Mouse (Mus musculus): Measurements from ENCODE around the gene Svop. TPM values are rescaled to one million over a fixed set of nuclear protein-coding genes. Genes with fewer than 3 reads are reported as not detected.

The Svop gene
- polyA plus RNA-seq, 1 experiment: 0.13 TPM

- peaks cover 48% of the 10 kb centered on the region for H3K27me3 ChIP-seq (replicated peaks)
- peaks cover 28% of the 10 kb centered on the region for H3K4me1 ChIP-seq
- H3K36me3 ChIP-seq (replicated peaks; ENCODE audit: low read length): no peaks in the 10 kb centered on the region
- peaks cover 13% of the 10 kb centered on the region for H3K9me3 ChIP-seq
- no peak for TF ChIP-seq GATA1 (IDR thresholded peaks at IDR 0.05; ENCODE audit: borderline replicate concordance, low read length)
- TF ChIP-seq FLI1 (IDR thresholded peaks at IDR 0.05; ENCODE audit: low read length): no peak
- no peak overlapping the region for H3K4me3 ChIP-seq (replicated peaks)
These were observed 42.5 kb downstream of the Svop start for GRCm38 (mm10) chr5:114048731-114049308.

- TF ChIP-seq GATA1 (IDR thresholded peaks at IDR 0.05; ENCODE audit: borderline replicate concordance, low read length): no peak
- TF ChIP-seq FLI1 (IDR thresholded peaks at IDR 0.05; ENCODE audit: low read length): no peak
These were observed 44.2 kb downstream of the Svop start for GRCm38 (mm10) chr5:114047182-114047581.

GRCm38 (mm10) chr5:114046604-114047003 is 44.8 kb downstream of the Svop start:
- peaks cover 63% of the 10 kb centered on the region for H3K27me3 ChIP-seq (replicated peaks)
- H3K4me3 ChIP-seq (replicated peaks): no peak overlapping the region
- H3K9me3 ChIP-seq: peaks cover 13% of the 10 kb centered on the region
- H3K4me1 ChIP-seq: peaks cover 31% of the 10 kb centered on the region
- TF ChIP-seq FLI1 (IDR thresholded peaks at IDR 0.05; ENCODE audit: low read length) (no peak), GATA1 (IDR thresholded peaks at IDR 0.05; ENCODE audit: borderline replicate concordance, low read length) (no peak)
- H3K36me3 ChIP-seq (replicated peaks; ENCODE audit: low read length): no peaks in the 10 kb centered on the region

More at GRCm38 (mm10) chr5:114047182-114047581, 44.2 kb downstream of the Svop start:
- H3K9me3 ChIP-seq: peaks cover 13% of the 10 kb centered on the region
- peaks cover 62% of the 10 kb centered on the region for H3K27me3 ChIP-seq (replicated peaks)
- no peak overlapping the region for H3K4me3 ChIP-seq (replicated peaks)
- H3K36me3 ChIP-seq (replicated peaks; ENCODE audit: low read length): no peaks in the 10 kb centered on the region
- peaks cover 27% of the 10 kb centered on the region for H3K4me1 ChIP-seq

- Histone ChIP-seq H3K27me3 (replicated peaks) (peaks cover 67% of the 10 kb centered on the region), H3K4me1 (peaks cover 35% of the 10 kb centered on the region), H3K36me3 (replicated peaks; ENCODE audit: low read length) (no peaks in the 10 kb centered on the region), H3K9me3 (peaks cover 11% of the 10 kb centered on the region), H3K4me3 (replicated peaks) (no peak overlapping the region)
- TF ChIP-seq GATA1 (IDR thresholded peaks at IDR 0.05; ENCODE audit: borderline replicate concordance, low read length) (no peak), FLI1 (IDR thresholded peaks at IDR 0.05; ENCODE audit: low read length) (no peak)
These were observed 45.2 kb downstream of the Svop start for GRCm38 (mm10) chr5:114046151-114046550.

GRCm38 (mm10) chr5:114045134-114045533 is 46.2 kb downstream of the Svop start:
- TF ChIP-seq GATA1 (IDR thresholded peaks at IDR 0.05; ENCODE audit: borderline replicate concordance, low read length) (no peak), FLI1 (IDR thresholded peaks at IDR 0.05; ENCODE audit: low read length) (no peak)
- H3K36me3 ChIP-seq (replicated peaks; ENCODE audit: low read length): no peaks in the 10 kb centered on the region
- no peak overlapping the region for H3K4me3 ChIP-seq (replicated peaks)
- H3K9me3 ChIP-seq: peaks cover 1% of the 10 kb centered on the region
- peaks cover 37% of the 10 kb centered on the region for H3K4me1 ChIP-seq
- peaks cover 60% of the 10 kb centered on the region for H3K27me3 ChIP-seq (replicated peaks)

GRCm38 (mm10) chr5:114043800-114044199 is 47.6 kb downstream of the Svop start:
- Histone ChIP-seq H3K4me3 (replicated peaks) (no peak overlapping the region), H3K4me1 (peaks cover 37% of the 10 kb centered on the region), H3K36me3 (replicated peaks; ENCODE audit: low read length) (no peaks in the 10 kb centered on the region), H3K27me3 (replicated peaks) (peaks cover 53% of the 10 kb centered on the region), H3K9me3 (no peaks in the 10 kb centered on the region)
- no peak for TF ChIP-seq FLI1 (IDR thresholded peaks at IDR 0.05; ENCODE audit: low read length)
- no peak for TF ChIP-seq GATA1 (IDR thresholded peaks at IDR 0.05; ENCODE audit: borderline replicate concordance, low read length)

- H3K9me3 ChIP-seq: no peaks in the 10 kb centered on the region
- peak overlapping the region; percentile 2 for H3K4me3 ChIP-seq (replicated peaks)
- peaks cover 33% of the 10 kb centered on the region for H3K4me1 ChIP-seq
- TF ChIP-seq GATA1 (IDR thresholded peaks at IDR 0.05; ENCODE audit: borderline replicate concordance, low read length): no peak
- TF ChIP-seq FLI1 (IDR thresholded peaks at IDR 0.05; ENCODE audit: low read length): no peak
- no peaks in the 10 kb centered on the region for H3K36me3 ChIP-seq (replicated peaks; ENCODE audit: low read length)
- peaks cover 53% of the 10 kb centered on the region for H3K27me3 ChIP-seq (replicated peaks)
These were observed 49.9 kb downstream of the Svop start for GRCm38 (mm10) chr5:114041327-114041930.

GRCm38 (mm10) chr5:114040911-114041310 is 50.5 kb downstream of the Svop start:
- Histone ChIP-seq H3K4me3 (replicated peaks) (no peak overlapping the region), H3K9me3 (no peaks in the 10 kb centered on the region), H3K27me3 (replicated peaks) (peaks cover 54% of the 10 kb centered on the region), H3K36me3 (replicated peaks; ENCODE audit: low read length) (no peaks in the 10 kb centered on the region), H3K4me1 (peaks cover 28% of the 10 kb centered on the region)
- TF ChIP-seq GATA1 (IDR thresholded peaks at IDR 0.05; ENCODE audit: borderline replicate concordance, low read length) (no peak), FLI1 (IDR thresholded peaks at IDR 0.05; ENCODE audit: low read length) (no peak)

GRCm38 (mm10) chr5:114040508-114040907 is 50.9 kb downstream of the Svop start:
- Histone ChIP-seq H3K36me3 (replicated peaks; ENCODE audit: low read length) (no peaks in the 10 kb centered on the region), H3K27me3 (replicated peaks) (peaks cover 58% of the 10 kb centered on the region), H3K9me3 (no peaks in the 10 kb centered on the region), H3K4me1 (peaks cover 24% of the 10 kb centered on the region), H3K4me3 (replicated peaks) (no peak overlapping the region)
- TF ChIP-seq GATA1 (IDR thresholded peaks at IDR 0.05; ENCODE audit: borderline replicate concordance, low read length) (no peak), FLI1 (IDR thresholded peaks at IDR 0.05; ENCODE audit: low read length) (no peak)

GRCm38 (mm10) chr5:114035111-114035510 is 56.3 kb downstream of the Svop start:
- TF ChIP-seq GATA1 (IDR thresholded peaks at IDR 0.05; ENCODE audit: borderline replicate concordance, low read length) (no peak), FLI1 (IDR thresholded peaks at IDR 0.05; ENCODE audit: low read length) (no peak)
- Histone ChIP-seq H3K9me3 (peaks cover 29% of the 10 kb centered on the region), H3K4me1 (no peaks in the 10 kb centered on the region), H3K4me3 (replicated peaks) (no peak overlapping the region), H3K27me3 (replicated peaks) (peaks cover 50% of the 10 kb centered on the region), H3K36me3 (replicated peaks; ENCODE audit: low read length) (no peaks in the 10 kb centered on the region)
